Mouse (Mus musculus): ENCODE measurements at regions not wholly inside any gene's neighbourhood (a gene's known extent, or its start where the extent isn't known, plus 50 kb on each side); places are given as distances from the start of the nearest gene placed in this dataset.

- no peak for ATAC-seq (replicated peaks; ENCODE audit: poor library complexity)
Measured at GRCm38 (mm10) chr2:138809767-138810166, 553.4 kb downstream of the Btbd3 start.

- no peak for ATAC-seq (replicated peaks; ENCODE audit: poor library complexity)
Measured at GRCm38 (mm10) chr2:138820489-138820888, 564.1 kb downstream of the Btbd3 start.

GRCm38 (mm10) chr2:138824873-138825272, 568.5 kb downstream of the Btbd3 start:
- no peak for ATAC-seq (replicated peaks; ENCODE audit: poor library complexity)

- ATAC-seq (replicated peaks; ENCODE audit: poor library complexity), result no peak
Measured at GRCm38 (mm10) chr2:138827813-138828570, 571.6 kb downstream of the Btbd3 start.

- ATAC-seq (replicated peaks; ENCODE audit: poor library complexity), result no peak
Measured at GRCm38 (mm10) chr2:138838846-138839245, 582.5 kb downstream of the Btbd3 start.

- no peak for ATAC-seq (replicated peaks; ENCODE audit: poor library complexity)
Measured at GRCm38 (mm10) chr2:138859121-138859520, 602.8 kb downstream of the Btbd3 start.

GRCm38 (mm10) chr2:138896563-138896962, 597.1 kb upstream of the Sptlc3 start:
- ATAC-seq (replicated peaks; ENCODE audit: poor library complexity), result no peak

GRCm38 (mm10) chr2:138897101-138897500, 596.6 kb upstream of the Sptlc3 start:
- ATAC-seq (replicated peaks; ENCODE audit: poor library complexity), result no peak

GRCm38 (mm10) chr2:138937165-138937564, 556.5 kb upstream of the Sptlc3 start:
- no peak for ATAC-seq (replicated peaks; ENCODE audit: poor library complexity)

GRCm38 (mm10) chr2:138939367-138939766, 554.3 kb upstream of the Sptlc3 start:
- ATAC-seq (replicated peaks; ENCODE audit: poor library complexity), result no peak

- ATAC-seq (replicated peaks; ENCODE audit: poor library complexity), result no peak
Measured at GRCm38 (mm10) chr2:138966110-138966790, 527.5 kb upstream of the Sptlc3 start.

- no peak for ATAC-seq (replicated peaks; ENCODE audit: poor library complexity)
Measured at GRCm38 (mm10) chr2:138974548-138974947, 519.2 kb upstream of the Sptlc3 start.

- no peak for ATAC-seq (replicated peaks; ENCODE audit: poor library complexity)
Measured at GRCm38 (mm10) chr2:138990031-138990430, 503.7 kb upstream of the Sptlc3 start.

- no peak for ATAC-seq (replicated peaks; ENCODE audit: poor library complexity)
Measured at GRCm38 (mm10) chr2:139032105-139032812, 461.5 kb upstream of the Sptlc3 start.

- no peak for ATAC-seq (replicated peaks; ENCODE audit: poor library complexity)
Measured at GRCm38 (mm10) chr2:139034800-139035199, 458.9 kb upstream of the Sptlc3 start.

GRCm38 (mm10) chr2:139041671-139042273, 451.9 kb upstream of the Sptlc3 start:
- ATAC-seq (replicated peaks; ENCODE audit: poor library complexity), result no peak

- ATAC-seq (replicated peaks; ENCODE audit: poor library complexity), result no peak
Measured at GRCm38 (mm10) chr2:139044684-139045083, 449.0 kb upstream of the Sptlc3 start.

- ATAC-seq (replicated peaks; ENCODE audit: poor library complexity), result no peak
Measured at GRCm38 (mm10) chr2:139055249-139055648, 438.5 kb upstream of the Sptlc3 start.

GRCm38 (mm10) chr2:139069276-139069961, 424.3 kb upstream of the Sptlc3 start:
- ATAC-seq (replicated peaks; ENCODE audit: poor library complexity), result no peak

GRCm38 (mm10) chr2:139071690-139072089, 422.0 kb upstream of the Sptlc3 start:
- ATAC-seq (replicated peaks; ENCODE audit: poor library complexity), result no peak

All from megakaryocyte progenitor cell, adult 5-6 weeks (primary cell).